Mouse (Mus musculus) embryonic facial prominence, embryonic 13.5 days (tissue): Measurements from ENCODE around the gene Rsph14. TPM values are rescaled to one million over a fixed set of nuclear protein-coding genes. Genes with fewer than 3 reads are reported as not detected.
A peak's percentile ranks its signal among the peaks of the same experiment; 100 is the strongest.

Source experiments
- ATAC-seq: fragments of 200-750 bp; cut with Nextera tagmentation; 2 replicates; pipeline ENCODE4 v1.8.0; 2017; ENCODE audit warnings: low read depth; ENCODE audit not compliant: insufficient number of reproducible peaks, insufficient read depth, low FRiP score, low TSS enrichment
- H3K27ac ChIP-seq: fragments of 300-500 bp; sonication (generic); 2 replicates; pipeline ENCODE4 v1.5.1; 2015; ENCODE audit warnings: moderate library complexity, mild to moderate bottlenecking, inconsistent platforms
- H3K27me3 ChIP-seq: fragments of 300-500 bp; sonication (generic); 2 replicates; pipeline ENCODE4 v1.6.1; 2015; ENCODE audit warnings: mild to moderate bottlenecking, inconsistent platforms
- H3K36me3 ChIP-seq: fragments of 300-500 bp; sonication (generic); 2 replicates; pipeline ENCODE4 v1.6.1; 2015; ENCODE audit warnings: mild to moderate bottlenecking, inconsistent platforms
- H3K4me1 ChIP-seq: fragments of 300-500 bp; sonication (generic); 2 replicates; pipeline ENCODE4 v1.6.1; 2015; ENCODE audit warnings: inconsistent platforms
- H3K4me2 ChIP-seq: fragments of 300-500 bp; sonication (generic); 2 replicates; pipeline ENCODE4 v1.6.1; 2015; ENCODE audit warnings: moderate library complexity, mild to moderate bottlenecking, inconsistent platforms
- H3K4me3 ChIP-seq: fragments of 300-500 bp; sonication (generic); 2 replicates; pipeline ENCODE4 v1.5.1; 2015; ENCODE audit warnings: mild to moderate bottlenecking, inconsistent platforms
- H3K9ac ChIP-seq: fragments of 300-500 bp; sonication (generic); 2 replicates; pipeline ENCODE4 v1.6.1; 2015; ENCODE audit warnings: mild to moderate bottlenecking, inconsistent platforms
- H3K9me3 ChIP-seq: fragments of 300-500 bp; sonication (generic); 2 replicates; pipeline ENCODE4 v1.6.1; 2016; ENCODE audit warnings: inconsistent platforms
- WGBS: fragments of 180-500 bp; shearing (Covaris S2); methylation state at CpG from one replicate; pipeline ENCODE4 v1.1.7; 2015; ENCODE audit warnings: mixed read lengths; 5-methylcytosine and 5-hydroxymethylcytosine counted together
- polyA plus RNA-seq: library from polyadenylated mRNA; unstranded; fragments of >200 nt; fragmentation: Nextera tagmentation; extraction: Ambion mirVana; gene quantifications from 2 replicates; pipeline ENCODE4 v1.2.1, GENCODE M21; 2015

The Rsph14 gene
- polyA plus RNA-seq, 1 experiment from 2014 or later = not detected

DNA sequence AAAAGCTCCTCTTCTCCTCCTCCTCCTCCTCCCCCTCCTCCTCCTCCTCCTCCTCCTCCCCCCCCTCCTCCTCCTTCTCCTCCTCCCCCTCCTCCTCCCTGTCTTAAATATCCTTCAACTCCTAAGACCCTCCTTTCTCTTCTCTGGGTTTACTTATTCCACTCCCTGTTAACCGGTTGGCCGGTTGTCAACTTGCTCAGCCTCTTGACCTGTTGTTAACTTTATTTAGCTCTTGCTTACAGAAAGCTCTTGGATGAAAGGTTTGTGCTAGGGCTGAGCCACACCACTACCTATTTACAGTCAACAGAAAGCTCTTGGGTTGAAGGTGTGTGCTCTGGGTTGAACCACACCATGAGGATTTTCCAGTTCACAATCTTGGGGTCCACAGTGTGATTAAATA lies 12.1 kb downstream of the Rsph14 start:
- Histone ChIP-seq H3K4me1 (no peaks in the 10 kb centered on the region; the same call in 1 of the 2 replicates), H3K27ac (no peak overlapping the region), H3K36me3 (no peaks in the 10 kb centered on the region), H3K9me3 (no peaks in the 10 kb centered on the region), H3K4me3 (no peak overlapping the region), H3K4me2 (no peak overlapping the region), H3K27me3 (no peaks in the 10 kb centered on the region), H3K9ac (no peak overlapping the region)
- ATAC-seq = no peak; the same call in 1 of the 2 replicates
- 51% methylated on average over 2 of the region's 2 CpGs for WGBS

DNA sequence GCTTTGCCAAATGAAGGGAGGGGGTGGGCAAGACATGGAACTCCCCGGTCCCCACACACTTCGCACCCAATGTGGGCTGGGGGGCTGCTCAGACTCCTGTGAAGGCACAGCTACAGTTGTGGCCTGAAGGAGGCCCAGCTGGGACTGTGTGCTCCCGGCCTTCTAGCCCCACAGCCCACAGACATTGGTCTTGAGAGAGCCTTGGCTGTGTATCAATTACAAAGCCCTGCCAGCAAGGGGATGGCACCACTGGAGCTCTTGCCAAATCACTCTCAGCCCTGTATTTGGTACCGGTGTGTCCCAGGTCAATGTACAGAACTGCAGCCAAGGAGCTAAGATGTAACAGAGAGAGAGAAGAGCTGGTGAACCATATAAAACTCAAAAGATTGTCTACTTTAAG lies 15.9 kb downstream of the Rsph14 start:
- no peak overlapping the region for H3K4me3 ChIP-seq
- H3K9ac ChIP-seq = no peak overlapping the region
- 77% methylated on average over 4 of the region's 4 CpGs for WGBS
- ATAC-seq = no peak
- no peak overlapping the region for H3K27ac ChIP-seq
- H3K36me3 ChIP-seq = no peaks in the 10 kb centered on the region
- no peaks in the 10 kb centered on the region; the same call in none of the 2 replicates for H3K4me1 ChIP-seq
- H3K27me3 ChIP-seq = no peaks in the 10 kb centered on the region
- H3K4me2 ChIP-seq = no peak overlapping the region
- H3K9me3 ChIP-seq = no peaks in the 10 kb centered on the region

DNA sequence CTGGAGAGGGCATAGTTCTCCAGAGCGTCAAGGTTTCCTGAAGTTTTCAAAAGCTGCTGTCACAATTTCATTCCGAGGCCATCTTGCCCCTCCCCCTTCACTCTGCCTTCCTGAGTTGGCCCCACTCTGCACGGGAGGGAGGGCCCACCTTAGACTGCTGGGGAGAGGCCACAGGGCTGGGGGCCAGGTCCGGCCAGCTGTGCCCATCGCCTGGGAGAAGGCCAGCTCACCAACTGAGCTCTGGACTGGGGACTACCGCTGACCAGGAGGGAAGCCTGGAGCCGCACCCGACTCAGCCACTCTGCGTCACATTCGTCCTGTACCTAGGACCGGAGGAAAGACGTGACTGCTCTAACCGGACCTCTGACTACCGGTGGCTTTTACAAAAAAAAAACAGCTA lies 16.9 kb downstream of the Rsph14 start:
- Histone ChIP-seq H3K27me3 (no peaks in the 10 kb centered on the region), H3K4me1 (peaks cover 5% of the 10 kb centered on the region; the same call in 1 of the 2 replicates), H3K4me2 (no peak overlapping the region), H3K9me3 (no peaks in the 10 kb centered on the region), H3K4me3 (no peak overlapping the region), H3K36me3 (no peaks in the 10 kb centered on the region), H3K27ac (no peak overlapping the region), H3K9ac (no peak overlapping the region)
- WGBS = 59% methylated on average over 14 of the region's 14 CpGs
- no peak for ATAC-seq

DNA sequence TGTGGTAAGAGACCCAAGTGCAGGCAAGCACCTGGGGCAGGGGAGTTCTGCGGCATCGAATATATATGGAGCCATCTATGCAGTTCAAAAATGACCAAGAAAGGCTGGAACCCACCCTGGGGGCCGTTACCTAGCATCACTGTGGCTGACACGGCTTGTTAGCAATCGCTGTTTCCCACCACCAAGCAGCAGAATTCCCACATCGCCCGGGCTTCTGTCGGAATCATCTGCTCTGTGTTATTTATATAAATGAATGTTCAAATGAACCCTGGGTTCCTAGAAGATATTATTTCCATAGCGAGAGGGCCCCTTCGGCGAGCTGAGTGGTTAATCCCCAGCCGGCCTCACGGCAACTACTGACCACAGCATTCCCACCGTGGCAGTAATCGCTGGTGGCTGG lies 21.7 kb downstream of the Rsph14 start:
- no peaks in the 10 kb centered on the region for H3K27me3 ChIP-seq
- H3K4me1 ChIP-seq = peaks cover 7% of the 10 kb centered on the region; the same call in 1 of the 2 replicates
- ATAC-seq = no peak
- H3K27ac ChIP-seq = no peak overlapping the region
- no peak overlapping the region for H3K4me3 ChIP-seq
- no peaks in the 10 kb centered on the region for H3K36me3 ChIP-seq
- no peak overlapping the region for H3K9ac ChIP-seq
- H3K9me3 ChIP-seq = no peaks in the 10 kb centered on the region
- 74% methylated on average over 15 of the region's 15 CpGs for WGBS
- H3K4me2 ChIP-seq = no peak overlapping the region

DNA sequence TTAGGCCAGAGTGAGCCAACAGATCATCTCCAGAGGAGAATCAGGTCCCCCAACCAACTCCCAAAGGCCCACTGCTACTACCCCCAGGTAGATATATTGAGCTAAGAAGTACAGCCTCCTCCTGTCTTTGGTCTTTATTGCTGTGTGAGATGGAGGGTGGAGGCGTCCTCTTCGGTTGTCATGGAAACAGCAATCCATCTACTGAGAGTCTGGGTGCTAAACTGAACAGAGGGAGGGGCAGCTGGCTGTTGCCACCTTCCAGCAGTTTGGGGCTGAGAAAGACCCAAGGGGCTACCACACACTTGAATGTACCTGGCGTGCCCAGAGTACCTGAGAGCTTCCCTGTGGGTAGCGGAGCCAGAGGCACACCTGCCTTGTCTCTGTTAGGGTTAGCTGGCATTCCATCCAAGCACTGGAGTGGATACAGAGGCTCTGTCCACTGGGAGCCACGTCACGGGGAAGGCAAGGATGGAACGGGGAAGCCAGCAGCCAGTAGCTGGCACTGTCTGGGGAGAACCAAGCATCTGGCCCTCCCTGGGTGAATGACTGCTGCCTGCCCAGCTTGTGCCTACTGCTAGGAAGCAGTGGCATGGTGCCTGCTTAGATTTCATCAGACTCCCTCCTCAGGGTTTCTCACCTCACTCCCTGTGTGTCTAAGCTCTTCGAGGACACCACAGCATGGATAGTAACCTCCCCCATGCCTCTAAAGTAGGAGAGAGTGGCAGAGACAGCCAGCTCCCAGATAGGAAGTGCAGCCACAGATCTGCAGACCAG lies 25.3 kb downstream of the Rsph14 start:
- ATAC-seq = no peak
- 72% methylated on average over 8 of the region's 8 CpGs for WGBS
- Histone ChIP-seq H3K9me3 (no peaks in the 10 kb centered on the region), H3K36me3 (no peaks in the 10 kb centered on the region), H3K27me3 (no peaks in the 10 kb centered on the region), H3K4me2 (no peak overlapping the region), H3K4me3 (no peak overlapping the region), H3K4me1 (peaks cover 17% of the 10 kb centered on the region; the same call in 1 of the 2 replicates), H3K9ac (no peak overlapping the region), H3K27ac (no peak overlapping the region)

DNA sequence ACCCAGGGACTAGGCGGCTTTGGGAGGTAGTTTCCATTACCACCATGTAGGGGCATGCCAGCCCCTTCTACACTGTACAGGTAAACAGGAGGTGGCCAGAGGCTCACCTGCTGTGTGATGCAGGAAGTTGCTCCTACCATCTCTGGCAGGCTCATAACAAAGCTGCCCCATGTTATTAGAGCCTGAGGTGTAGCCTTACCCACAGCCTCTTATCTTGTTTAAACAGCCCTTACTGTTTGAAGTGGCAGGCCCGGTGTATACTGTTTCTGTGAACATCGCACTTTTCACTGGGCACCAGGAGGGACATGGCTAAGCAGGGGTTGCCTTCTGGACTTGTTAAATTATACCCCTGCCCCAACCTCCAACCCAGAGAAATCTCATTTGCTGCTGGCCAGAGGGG lies 28.3 kb downstream of the Rsph14 start:
- Histone ChIP-seq H3K4me2 (no peak overlapping the region), H3K4me1 (0 out of 2 replicates have a peak, but pooled peaks cover 12% of the 10 kb centered on the region), H3K36me3 (no peaks in the 10 kb centered on the region), H3K27me3 (no peaks in the 10 kb centered on the region), H3K4me3 (no peak overlapping the region), H3K9me3 (no peaks in the 10 kb centered on the region), H3K27ac (no peak overlapping the region), H3K9ac (no peak overlapping the region)
- no peak for ATAC-seq
- WGBS = 78% methylated on average over 3 of the region's 3 CpGs

DNA sequence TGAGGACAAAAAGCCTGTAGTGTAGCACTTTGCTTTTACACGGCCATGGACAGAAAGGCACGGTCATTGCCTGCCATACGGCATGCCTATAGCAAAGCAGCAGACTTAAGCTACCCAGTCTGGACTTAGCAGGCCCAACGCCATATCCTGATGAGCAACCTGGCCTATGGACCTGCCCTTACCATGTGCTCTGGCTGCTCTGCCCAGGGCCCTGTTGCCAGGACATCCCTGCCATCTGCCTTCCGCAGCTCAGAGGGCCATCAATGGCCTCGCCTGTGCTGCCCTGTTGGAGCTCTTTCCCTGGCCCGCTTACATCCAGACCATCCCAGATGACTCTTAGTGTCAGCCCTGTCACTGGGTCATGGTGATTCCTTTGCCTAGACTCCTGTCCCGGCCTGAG lies 31.0 kb downstream of the Rsph14 start:
- no peak overlapping the region for H3K27ac ChIP-seq
- no peak overlapping the region for H3K9ac ChIP-seq
- H3K27me3 ChIP-seq = no peaks in the 10 kb centered on the region
- H3K4me1 ChIP-seq = 0 out of 2 replicates have a peak, but pooled peaks cover 12% of the 10 kb centered on the region
- ATAC-seq = no peak
- H3K36me3 ChIP-seq = no peaks in the 10 kb centered on the region
- no peaks in the 10 kb centered on the region for H3K9me3 ChIP-seq
- no peak overlapping the region for H3K4me2 ChIP-seq
- 92% methylated on average over 8 of the region's 8 CpGs for WGBS
- no peak overlapping the region for H3K4me3 ChIP-seq

DNA sequence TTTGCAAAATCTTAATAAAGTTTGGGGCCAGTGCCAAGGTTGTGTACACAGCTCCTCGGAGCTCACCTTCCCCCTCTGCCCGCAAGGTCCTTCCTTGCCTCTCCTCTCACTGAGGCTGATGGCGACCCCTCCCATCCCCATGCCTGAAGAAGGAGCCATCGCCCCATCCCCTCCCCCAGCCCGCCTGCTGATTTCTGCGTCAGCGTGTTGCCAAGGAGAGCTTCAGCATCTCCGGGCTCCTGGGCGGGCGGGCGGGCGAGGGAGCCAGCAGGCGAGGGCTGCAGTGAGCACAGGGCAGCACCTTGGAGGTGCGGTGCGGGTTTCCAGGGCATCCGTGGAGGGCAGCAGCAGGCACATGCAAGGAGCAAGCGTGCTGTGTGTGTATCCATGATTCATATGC lies 37.0 kb downstream of the Rsph14 start:
- H3K4me3 ChIP-seq = peak overlapping the region; percentile 31
- no peaks in the 10 kb centered on the region for H3K9me3 ChIP-seq
- H3K27ac ChIP-seq = no peak overlapping the region
- peak overlapping the region; percentile 62 for H3K4me2 ChIP-seq
- ATAC-seq = 0 out of 2 replicates have a peak, but pooled peaks have one; percentile 10
- H3K36me3 ChIP-seq = peaks cover 15% of the 10 kb centered on the region
- WGBS = 2% methylated on average over 17 of the region's 17 CpGs
- H3K27me3 ChIP-seq = peaks cover 5% of the 10 kb centered on the region; the same call in 1 of the 2 replicates
- H3K9ac ChIP-seq = peak overlapping the region; percentile 33
- peaks cover 18% of the 10 kb centered on the region for H3K4me1 ChIP-seq

DNA sequence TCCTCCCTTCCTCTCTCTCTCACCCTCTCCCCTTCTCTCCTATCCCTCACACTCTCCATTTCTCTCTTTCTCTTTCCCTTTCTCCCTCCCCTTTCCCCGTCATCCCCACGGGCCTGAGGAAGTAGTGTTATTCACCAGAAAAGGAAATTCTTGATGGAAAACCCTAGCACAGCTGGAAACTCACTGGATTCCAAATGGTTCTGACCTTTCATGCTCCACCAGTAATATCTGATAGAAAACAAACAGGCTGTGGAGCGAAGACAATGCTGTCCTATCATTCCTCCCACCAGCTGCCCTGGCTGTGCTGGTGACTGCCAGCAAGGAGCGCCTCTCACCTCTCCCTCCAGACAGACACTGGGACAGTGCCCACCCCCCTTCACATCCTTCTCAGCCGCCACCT lies 37.5 kb downstream of the Rsph14 start:
- WGBS = 14% methylated on average over 5 of the region's 5 CpGs
- ATAC-seq = no peak
- Histone ChIP-seq H3K27ac (0 out of 2 replicates have a peak overlapping the region, but pooled peaks have one; percentile 22), H3K27me3 (peaks cover 5% of the 10 kb centered on the region; the same call in 1 of the 2 replicates), H3K4me3 (peak overlapping the region; percentile 31; the same call in 1 of the 2 replicates), H3K9me3 (no peaks in the 10 kb centered on the region), H3K9ac (no peak overlapping the region), H3K4me1 (peaks cover 18% of the 10 kb centered on the region), H3K4me2 (peak overlapping the region; percentile 62), H3K36me3 (peaks cover 15% of the 10 kb centered on the region)

DNA sequence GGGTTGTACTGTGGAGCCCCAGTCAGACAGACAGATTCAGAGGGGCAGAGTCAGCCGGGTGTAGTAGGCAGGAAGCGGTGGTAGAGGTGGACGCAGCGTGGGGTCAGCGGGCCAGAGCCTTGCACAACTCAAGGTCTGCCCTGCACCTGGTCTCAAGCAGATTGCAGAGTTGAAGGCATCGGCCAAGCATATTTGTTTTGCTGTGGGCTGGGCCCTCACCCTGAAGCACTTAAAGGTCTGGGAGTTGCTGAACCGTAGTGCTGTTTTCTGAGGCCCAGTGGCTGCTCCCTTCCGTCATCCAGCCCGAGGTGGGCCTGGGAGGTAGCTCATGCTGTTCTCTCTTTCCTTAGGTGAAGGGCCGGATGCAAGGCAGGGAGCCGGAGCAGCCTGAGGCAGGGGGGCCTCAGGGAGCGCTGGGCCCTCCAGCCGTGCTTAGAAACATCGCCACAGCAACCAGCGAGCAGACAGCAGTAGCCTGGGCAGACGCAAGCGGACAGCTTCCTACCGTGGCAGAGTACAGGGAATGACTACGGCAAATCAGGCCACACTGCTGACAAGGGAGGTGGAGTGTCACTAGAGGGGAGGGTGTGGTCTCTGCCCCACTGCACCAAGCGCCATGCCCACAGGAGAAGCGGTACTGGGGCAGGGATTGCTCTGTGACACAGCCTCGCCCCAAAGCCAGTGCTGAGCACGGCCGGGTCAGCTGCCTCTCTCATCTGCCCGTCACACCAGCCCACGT lies 41.6 kb downstream of the Rsph14 start:
- peaks cover 16% of the 10 kb centered on the region for H3K4me1 ChIP-seq
- H3K9me3 ChIP-seq = no peaks in the 10 kb centered on the region
- H3K27me3 ChIP-seq = peaks cover 5% of the 10 kb centered on the region; the same call in 1 of the 2 replicates
- no peak overlapping the region for H3K4me2 ChIP-seq
- 51% methylated on average over 26 of the region's 26 CpGs for WGBS
- no peak for ATAC-seq
- peaks cover 15% of the 10 kb centered on the region for H3K36me3 ChIP-seq
- 0 out of 2 replicates have a peak overlapping the region, but pooled peaks have one; percentile 16 for H3K9ac ChIP-seq
- no peak overlapping the region for H3K4me3 ChIP-seq
- no peak overlapping the region for H3K27ac ChIP-seq

DNA sequence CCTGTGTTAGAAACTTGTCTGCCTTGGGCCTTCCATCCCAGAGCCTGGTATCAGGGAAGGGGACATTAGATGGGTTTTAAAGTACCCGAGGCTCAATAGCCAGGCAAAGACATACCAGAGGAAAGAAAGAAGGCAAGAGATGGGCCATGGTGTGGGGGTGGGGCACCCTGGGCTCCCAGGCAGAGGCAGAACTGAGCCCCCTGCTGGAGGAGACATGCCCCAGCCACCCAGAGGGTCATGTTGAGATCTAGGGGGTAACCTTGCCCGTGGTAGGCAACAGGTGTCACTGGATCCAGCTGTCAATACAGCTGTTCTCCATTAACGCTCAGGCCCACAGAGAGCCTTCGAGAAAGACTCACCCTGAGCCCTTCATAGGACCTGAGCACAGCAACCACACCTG lies 42.6 kb downstream of the Rsph14 start:
- H3K36me3 ChIP-seq = peaks cover 15% of the 10 kb centered on the region

More for the DNA sequence above, 42.6 kb downstream of the Rsph14 start:
- no peak for ATAC-seq
- peaks cover 5% of the 10 kb centered on the region; the same call in 1 of the 2 replicates for H3K27me3 ChIP-seq
- 69% methylated on average over 4 of the region's 4 CpGs for WGBS
- no peak overlapping the region for H3K9ac ChIP-seq
- peaks cover 10% of the 10 kb centered on the region; the same call in 1 of the 2 replicates for H3K4me1 ChIP-seq
- H3K4me3 ChIP-seq = no peak overlapping the region
- H3K4me2 ChIP-seq = no peak overlapping the region
- H3K27ac ChIP-seq = no peak overlapping the region
- no peaks in the 10 kb centered on the region for H3K9me3 ChIP-seq
